Mouse (Mus musculus) forebrain, postnatal 0 days (tissue): Measurements from ENCODE around the gene Krtap4-2. TPM values are rescaled to one million over a fixed set of nuclear protein-coding genes. Genes with fewer than 3 reads are reported as not detected.
"Not testable (repeated sequence)": the region's sequence is repeated elsewhere in the genome, so short reads cannot be mapped to it uniquely, and the experiment has no call there.

Experiments used
- ATAC-seq: fragments of 200-750 bp; cut with Nextera tagmentation; 2 replicates; pipeline ENCODE4 v1.8.0; 2017; ENCODE audit warnings: mild to moderate bottlenecking, moderate library complexity
- DNase-seq: peaks from one replicate; pipeline ENCODE4 v3.0.0-alpha.2; 2015
- H3K27ac ChIP-seq: fragments of 300-500 bp; sonication (generic); 2 replicates; pipeline ENCODE4 v1.5.1; 2014; ENCODE audit warnings: low read depth, mild to moderate bottlenecking, antibody characterized with exemption, low read length, moderate library complexity, mixed read lengths
- H3K27me3 ChIP-seq: fragments of 300-500 bp; sonication (generic); 2 replicates; pipeline ENCODE4 v1.6.1; 2014; ENCODE audit warnings: mild to moderate bottlenecking, low read length, mixed read lengths; ENCODE audit not compliant: insufficient read depth
- H3K36me3 ChIP-seq: fragments of 300-500 bp; sonication (generic); 2 replicates; pipeline ENCODE4 v1.6.1; 2014; ENCODE audit warnings: mild to moderate bottlenecking, moderate library complexity; ENCODE audit not compliant: insufficient read depth
- H3K4me1 ChIP-seq: fragments of 300-500 bp; sonication (generic); 2 replicates; pipeline ENCODE4 v1.6.1; 2014; ENCODE audit warnings: antibody characterized with exemption; ENCODE audit not compliant: insufficient read depth
- H3K4me2 ChIP-seq: fragments of 300-500 bp; sonication (generic); 2 replicates; pipeline ENCODE4 v1.6.1; 2014; ENCODE audit warnings: low read depth, mild to moderate bottlenecking, moderate library complexity
- H3K4me3 ChIP-seq: fragments of 300-500 bp; sonication (generic); 2 replicates; pipeline ENCODE4 v1.5.1; 2014; ENCODE audit warnings: low read depth, low read length, mixed read lengths
- H3K9ac ChIP-seq: fragments of 300-500 bp; sonication (generic); 2 replicates; pipeline ENCODE4 v1.6.1; 2014; ENCODE audit warnings: mild to moderate bottlenecking
- H3K9me3 ChIP-seq: fragments of 300-500 bp; sonication (generic); 2 replicates; pipeline ENCODE4 v1.6.1; 2016; ENCODE audit warnings: low read length
- CTCF ChIP-seq: sonication (generic); IDR thresholded peaks from 2 replicates; pipeline ENCODE4 v1.5.1; 2016; ENCODE audit warnings: antibody characterized with exemption, control low read depth, low read depth
- WGBS: fragments of 180-500 bp; shearing (Covaris S2); extraction: QIAGEN DNeasy Blood & Tissue Kit; methylation state at CpG from one replicate; pipeline ENCODE4 v1.1.7; 2014; 5-methylcytosine and 5-hydroxymethylcytosine counted together
- polyA plus RNA-seq: library from polyadenylated mRNA; unstranded; fragments of >200 nt; fragmentation: Nextera tagmentation; extraction: Ambion mirVana; gene quantifications from 2 replicates; pipeline ENCODE4 v1.2.1, GENCODE M21; 2015
- total RNA-seq: library from RNA; depleted of rRNA; stranded (reverse); fragments of >200 nt; gene quantifications from 2 replicates; pipeline ENCODE4 v1.2.3, GENCODE M21; 2014; rRNA removed

Gene Krtap4-2
- not detected in 2 replicates for total RNA-seq
- not detected in 2 replicates for polyA plus RNA-seq

GRCm38 (mm10) chr11:99634653-99635134, at the start of gene Krtap4-2:
Gene Krtap4-2 (minus strand): TSS chr11:99635084.
- H3K4me1 ChIP-seq = no peaks in the 10 kb centered on the region
- H3K4me3 ChIP-seq = no peak within 1 kb of the TSS
- no peaks in the 10 kb centered on the region for H3K27me3 ChIP-seq
- no peak for ATAC-seq
- no peak within 1 kb of the TSS for H3K9ac ChIP-seq
- H3K9me3 ChIP-seq = no peaks in the 10 kb centered on the region
- H3K36me3 ChIP-seq = no peaks in the 10 kb centered on the region
- H3K4me2 ChIP-seq = no peak within 1 kb of the TSS
- no peak within 1 kb of the TSS for H3K27ac ChIP-seq
- 36% methylated on average over 5 of the region's 8 CpGs for WGBS
- DNase-seq = no peak
- TF ChIP-seq CTCF = no peak

GRCm38 (mm10) chr11:99683481-99683880, 48.6 kb upstream of the Krtap4-2 start:
- no peak overlapping the region for H3K9ac ChIP-seq
- DNase-seq (no peak), ATAC-seq (no peak)
- H3K9me3 ChIP-seq = no peaks in the 10 kb centered on the region
- no peak overlapping the region for H3K4me2 ChIP-seq
- no peak overlapping the region for H3K4me3 ChIP-seq
- no peaks in the 10 kb centered on the region for H3K27me3 ChIP-seq
- H3K36me3 ChIP-seq = no peaks in the 10 kb centered on the region
- no peak overlapping the region for H3K27ac ChIP-seq
- TF ChIP-seq CTCF = no peak
- WGBS = 92% methylated on average over 2 of the region's 2 CpGs
- no peaks in the 10 kb centered on the region for H3K4me1 ChIP-seq

GRCm38 (mm10) chr11:99665860-99666259, 31.0 kb upstream of the Krtap4-2 start, which contains the start of gene Krtap4-6:
Gene Krtap4-6 (minus strand): TSS chr11:99665960.
- Histone ChIP-seq H3K36me3 (no peaks in the 10 kb centered on the region), H3K4me2 (no peak within 1 kb of the TSS), H3K4me3 (no peak within 1 kb of the TSS), H3K9ac (no peak within 1 kb of the TSS), H3K4me1 (no peaks in the 10 kb centered on the region), H3K9me3 (no peaks in the 10 kb centered on the region), H3K27ac (no peak within 1 kb of the TSS), H3K27me3 (no peaks in the 10 kb centered on the region)
- ATAC-seq (no peak), DNase-seq (no peak)
- no peak for TF ChIP-seq CTCF

GRCm38 (mm10) chr11:99662802-99663201, 27.9 kb upstream of the Krtap4-2 start:
- TF ChIP-seq CTCF = no peak
- DNase-seq (no peak), ATAC-seq (no peak)
- WGBS = 89% methylated on average over 10 of the region's 10 CpGs
- H3K9me3 ChIP-seq = no peaks in the 10 kb centered on the region
- no peaks in the 10 kb centered on the region for H3K36me3 ChIP-seq
- H3K9ac ChIP-seq = no peak overlapping the region
- H3K4me2 ChIP-seq = no peak overlapping the region
- no peak overlapping the region for H3K27ac ChIP-seq
- no peak overlapping the region for H3K4me3 ChIP-seq
- H3K4me1 ChIP-seq = no peaks in the 10 kb centered on the region
- no peaks in the 10 kb centered on the region for H3K27me3 ChIP-seq

GRCm38 (mm10) chr11:99659256-99659655, 24.4 kb upstream of the Krtap4-2 start:
- 95% methylated on average over 4 of the region's 4 CpGs for WGBS
- Histone ChIP-seq H3K4me1 (no peaks in the 10 kb centered on the region), H3K9me3 (no peaks in the 10 kb centered on the region), H3K4me3 (no peak overlapping the region), H3K27me3 (no peaks in the 10 kb centered on the region), H3K4me2 (no peak overlapping the region), H3K9ac (no peak overlapping the region), H3K27ac (no peak overlapping the region), H3K36me3 (no peaks in the 10 kb centered on the region)
- ATAC-seq = no peak
- no peak for TF ChIP-seq CTCF
- no peak for DNase-seq

- H3K4me3 ChIP-seq, DNase-seq, H3K4me2 ChIP-seq, H3K9me3 ChIP-seq, H3K27ac ChIP-seq, H3K9ac ChIP-seq, H3K4me1 ChIP-seq, ATAC-seq, H3K36me3 ChIP-seq, H3K27me3 ChIP-seq: not testable (repeated sequence)
- WGBS = 66% methylated on average over 10 of the region's 10 CpGs
Observed at GRCm38 (mm10) chr11:99658467-99659010, 23.7 kb upstream of the Krtap4-2 start, which contains the start of gene Gm11563. Gene Gm11563 (minus strand): TSS chr11:99658960.

- no peak overlapping the region for H3K4me3 ChIP-seq
Observed at GRCm38 (mm10) chr11:99657051-99657450, 22.2 kb upstream of the Krtap4-2 start.

More at GRCm38 (mm10) chr11:99657051-99657450, 22.2 kb upstream of the Krtap4-2 start:
- Histone ChIP-seq H3K9me3 (no peaks in the 10 kb centered on the region), H3K9ac (no peak overlapping the region), H3K4me2 (no peak overlapping the region), H3K27ac (no peak overlapping the region), H3K4me1 (no peaks in the 10 kb centered on the region), H3K36me3 (no peaks in the 10 kb centered on the region), H3K27me3 (no peaks in the 10 kb centered on the region)
- no peak for ATAC-seq
- whole genome bisulfite sequencing = 47% methylated on average over 5 of the region's 5 CpGs
- no peak for TF ChIP-seq CTCF
- no peak for DNase-seq
